Mouse (Mus musculus): ENCODE results near the gene Aqp2. TPM values are rescaled to one million over a fixed set of nuclear protein-coding genes. Genes with fewer than 3 reads are reported as not detected.

Aqp2 gene
- polyA plus RNA-seq, 1 experiment from 2014 or later = not detected

- H3K9me3 ChIP-seq = no peaks in the 10 kb centered on the region
- H3K9ac ChIP-seq (replicated peaks) = no peak overlapping the region
- H3K27me3 ChIP-seq = no peaks in the 10 kb centered on the region
- no peaks in the 10 kb centered on the region for H3K4me1 ChIP-seq (replicated peaks)
- no peak overlapping the region for H3K27ac ChIP-seq
- peaks cover 95% of the 10 kb centered on the region for H3K36me3 ChIP-seq
- ATAC-seq (ENCODE audit: insufficient number of reproducible peaks, insufficient read depth, low FRiP score, low TSS enrichment, low read depth) = no peak
- no peak overlapping the region for H3K4me2 ChIP-seq
- no peak overlapping the region for H3K4me3 ChIP-seq (replicated peaks)
These were observed 52.8 kb downstream of the Aqp2 start for GRCm38 (mm10) chr15:99631618-99632017.

Other genes with a start within 250 kb of the Aqp2 start
- gene Fmnl3, start 208.6 kb upstream of the Aqp2 start, polyA plus RNA-seq (2016; fragmentation: Nextera tagmentation; extraction: Ambion mirVana) = 33.6 and 40.6 TPM in 2 replicates
- 240 and 252 TPM in 2 replicates for gene Tmbim6, start 186.2 kb upstream of the Aqp2 start, polyA plus RNA-seq (2016; fragmentation: Nextera tagmentation; extraction: Ambion mirVana)
- 13.6 and 14.6 TPM in 2 replicates for gene Nckap5l, start 121.3 kb upstream of the Aqp2 start, polyA plus RNA-seq (2016; fragmentation: Nextera tagmentation; extraction: Ambion mirVana)
- 18.6 and 20.2 TPM in 2 replicates for gene Bcdin3d, start 104.3 kb upstream of the Aqp2 start, polyA plus RNA-seq (2016; fragmentation: Nextera tagmentation; extraction: Ambion mirVana)
- 0.20 and 0.24 TPM in 2 replicates for gene Faim2, start 50.9 kb upstream of the Aqp2 start, polyA plus RNA-seq (2016; fragmentation: Nextera tagmentation; extraction: Ambion mirVana)
- not detected in 2 replicates for gene Aqp5, start 11.7 kb downstream of the Aqp2 start, polyA plus RNA-seq (2016; fragmentation: Nextera tagmentation; extraction: Ambion mirVana)
- gene Aqp6, start 22.3 kb downstream of the Aqp2 start, polyA plus RNA-seq (2016; fragmentation: Nextera tagmentation; extraction: Ambion mirVana) = not detected in 2 replicates
- 139 and 143 TPM in 2 replicates for gene Racgap1, start 72.6 kb downstream of the Aqp2 start, polyA plus RNA-seq (2016; fragmentation: Nextera tagmentation; extraction: Ambion mirVana)
- gene Asic1, start 91.3 kb downstream of the Aqp2 start, polyA plus RNA-seq (2016; fragmentation: Nextera tagmentation; extraction: Ambion mirVana) = 1.6 TPM in 2 replicates
- gene Smarcd1, start 123.1 kb downstream of the Aqp2 start, polyA plus RNA-seq (2016; fragmentation: Nextera tagmentation; extraction: Ambion mirVana) = 71.3 and 74.9 TPM in 2 replicates
- gene Gm17349, start 126.4 kb downstream of the Aqp2 start, polyA plus RNA-seq (2016; fragmentation: Nextera tagmentation; extraction: Ambion mirVana) = not detected in 2 replicates
- gene Gpd1, start 138.5 kb downstream of the Aqp2 start, polyA plus RNA-seq (2016; fragmentation: Nextera tagmentation; extraction: Ambion mirVana) = 0.51 and 0.58 TPM in 2 replicates
- 145 and 146 TPM in 2 replicates for gene Cox14, start 146.6 kb downstream of the Aqp2 start, polyA plus RNA-seq (2016; fragmentation: Nextera tagmentation; extraction: Ambion mirVana)
- 73.3 and 78.0 TPM in 2 replicates for gene Cers5, start 193.8 kb downstream of the Aqp2 start, polyA plus RNA-seq (2016; fragmentation: Nextera tagmentation; extraction: Ambion mirVana)